Mouse (Mus musculus) CH12.LX (cell line): ENCODE results near the gene 4930505A04Rik. TPM values are rescaled to one million over a fixed set of nuclear protein-coding genes. Genes with fewer than 3 reads are reported as not detected.

Source experiments
- DNase-seq: peaks from one replicate; pipeline ENCODE4 v3.0.0-alpha.2; 2013; ENCODE audit errors: extremely low read depth
- H3K27ac ChIP-seq: 2 replicates; pipeline ENCODE4 v1.5.1; 2012; ENCODE audit warnings: low read depth, mild to moderate bottlenecking, control low read depth, moderate library complexity; ENCODE audit not compliant: insufficient read depth
- H3K27me3 ChIP-seq: replicated peaks from 2 replicates; pipeline ENCODE3; 2012; ENCODE audit warnings: inconsistent platforms
- H3K36me3 ChIP-seq, 2 experiments: replicated peaks in 1 of 2; 2 replicates each; pipeline versions ENCODE3 to v1.6.1; 2012; ENCODE audit warnings: inconsistent platforms in 1 of 2, low read length in 1 of 2, mild to moderate bottlenecking in 1 of 2, mixed read lengths in 1 of 2, moderate library complexity in 1 of 2; ENCODE audit not compliant: control insufficient read depth in 1 of 2, insufficient read depth in 1 of 2
- H3K4me1 ChIP-seq, 2 experiments: 2 replicates each; pipeline ENCODE4 v1.6.1; 2012; ENCODE audit warnings: inconsistent platforms in 1 of 2, moderate library complexity in 1 of 2; ENCODE audit not compliant: insufficient read depth in 2 of 2, control insufficient read depth in 1 of 2
- H3K4me2 ChIP-seq: 2 replicates; pipeline ENCODE4 v1.6.1; 2012; ENCODE audit warnings: low read depth, mild to moderate bottlenecking, control low read depth; ENCODE audit not compliant: poor library complexity, insufficient read depth, severe bottlenecking
- H3K4me3 ChIP-seq, 3 experiments: fragments of 150-350 bp in 1 of 3; sonication (generic) in 1 of 3; replicated peaks in 1 of 3; 2 replicates each; pipeline versions ENCODE3 to v1.5.1; 2011 to 2012; ENCODE audit warnings: low read depth in 2 of 3, low read length in 2 of 3, mild to moderate bottlenecking in 2 of 3, moderate library complexity in 2 of 3, control low read depth in 1 of 3, improper control_type of control experiment in 1 of 3, inconsistent platforms in 1 of 3, mixed read lengths in 1 of 3; ENCODE audit not compliant: poor library complexity in 1 of 3
- H3K79me2 ChIP-seq: replicated peaks from 2 replicates; pipeline ENCODE4 v1.6.1; 2012; ENCODE audit warnings: mild to moderate bottlenecking, moderate library complexity; ENCODE audit not compliant: control insufficient read depth, poor library complexity, insufficient read depth, severe bottlenecking; ENCODE audit errors: extremely low read depth
- H3K9ac ChIP-seq: 2 replicates; pipeline ENCODE4 v1.6.1; 2012; ENCODE audit warnings: low read depth, mild to moderate bottlenecking, control low read depth, moderate library complexity; ENCODE audit not compliant: insufficient read depth
- H3K9me3 ChIP-seq: replicated peaks from 2 replicates; pipeline ENCODE3; 2012; ENCODE audit warnings: low read length, inconsistent platforms, mixed read lengths
- BHLHE40 ChIP-seq: IDR thresholded peaks from 2 replicates; pipeline ENCODE4 v1.6.1; 2011; ENCODE audit warnings: mild to moderate bottlenecking, low read depth, low read length, improper control_type of control experiment
- CTCF ChIP-seq, 2 experiments: IDR thresholded peaks in 1 of 2; conservative IDR thresholded peaks in 1 of 2; 2 replicates each; pipeline ENCODE4 v1.5.1; 2011 to 2012; ENCODE audit warnings: low read depth in 2 of 2, low read length in 2 of 2, improper control_type of control experiment in 1 of 2, inconsistent platforms in 1 of 2, mild to moderate bottlenecking in 1 of 2, moderate library complexity in 1 of 2
- E2F4 ChIP-seq: IDR thresholded peaks from 2 replicates; pipeline ENCODE4 v1.6.1; 2011; ENCODE audit warnings: low read depth, low read length, improper control_type of control experiment; ENCODE audit not compliant: insufficient replicate concordance
- ELF1 ChIP-seq: IDR thresholded peaks from 2 replicates; pipeline ENCODE4 v1.6.1; 2014; ENCODE audit warnings: low read depth, mild to moderate bottlenecking, inconsistent platforms, low read length, improper control_type of control experiment
- EP300 ChIP-seq: IDR thresholded peaks from 2 replicates; pipeline ENCODE4 v1.6.1; 2011; ENCODE audit warnings: low read length, improper control_type of control experiment
- HCFC1 ChIP-seq: IDR thresholded peaks from 2 replicates; pipeline ENCODE4 v1.6.1; 2012; ENCODE audit warnings: low read depth, mild to moderate bottlenecking, inconsistent platforms, low read length, improper control_type of control experiment
- IRF4 ChIP-seq: IDR thresholded peaks from 2 replicates; pipeline ENCODE4 v1.6.1; 2014; ENCODE audit warnings: low read depth, mild to moderate bottlenecking, inconsistent platforms, low read length, improper control_type of control experiment
- KAT2A ChIP-seq: IDR thresholded peaks from 2 replicates; pipeline ENCODE4 v1.6.1; 2012; ENCODE audit warnings: low read length, improper control_type of control experiment, inconsistent platforms; ENCODE audit not compliant: insufficient replicate concordance
- MAFK ChIP-seq: IDR thresholded peaks from 2 replicates; pipeline ENCODE4 v1.6.1; 2011; ENCODE audit warnings: low read length, improper control_type of control experiment; ENCODE audit not compliant: insufficient replicate concordance
- MAX ChIP-seq: IDR thresholded peaks from 2 replicates; pipeline ENCODE4 v1.6.1; 2011; ENCODE audit warnings: low read length, improper control_type of control experiment
- MAZ ChIP-seq: IDR thresholded peaks from 2 replicates; pipeline ENCODE4 v1.6.1; 2012; ENCODE audit warnings: low read depth, mild to moderate bottlenecking, inconsistent platforms, low read length, improper control_type of control experiment, moderate library complexity
- MEF2A ChIP-seq: IDR thresholded peaks from 2 replicates; pipeline ENCODE4 v1.6.1; 2014; ENCODE audit warnings: low read depth, mild to moderate bottlenecking, inconsistent platforms, low read length, improper control_type of control experiment, borderline replicate concordance
- MXI1 ChIP-seq: IDR thresholded peaks from 2 replicates; pipeline ENCODE4 v1.6.1; 2011; ENCODE audit warnings: mild to moderate bottlenecking, low read depth, low read length, improper control_type of control experiment
- NRF1 ChIP-seq: IDR thresholded peaks from 2 replicates; pipeline ENCODE4 v1.6.1; 2014; ENCODE audit warnings: low read depth, mild to moderate bottlenecking, inconsistent platforms, low read length, improper control_type of control experiment, moderate library complexity
- RAD21 ChIP-seq: IDR thresholded peaks from 2 replicates; pipeline ENCODE4 v1.6.1; 2011; ENCODE audit warnings: low read depth, mild to moderate bottlenecking, low read length, improper control_type of control experiment, moderate library complexity
- SIN3A ChIP-seq: IDR thresholded peaks from 2 replicates; pipeline ENCODE4 v1.6.1; 2012; ENCODE audit warnings: low read length, improper control_type of control experiment, inconsistent platforms
- TBP ChIP-seq: conservative IDR thresholded peaks from 2 replicates; pipeline ENCODE4 v1.6.1; 2011; ENCODE audit warnings: low read depth, low read length, improper control_type of control experiment
- TCF12 ChIP-seq: IDR thresholded peaks from 2 replicates; pipeline ENCODE4 v1.6.1; 2014; ENCODE audit warnings: low read depth, mild to moderate bottlenecking, inconsistent platforms, low read length, improper control_type of control experiment
- USF1 ChIP-seq: IDR thresholded peaks from 2 replicates; pipeline ENCODE4 v1.6.1; 2014; ENCODE audit warnings: low read depth, mild to moderate bottlenecking, inconsistent platforms, low read length, improper control_type of control experiment
- ZC3H11A ChIP-seq: IDR thresholded peaks from 2 replicates; pipeline ENCODE4 v1.6.1; 2012; ENCODE audit warnings: low read depth, mild to moderate bottlenecking, inconsistent platforms, low read length, improper control_type of control experiment
- ZKSCAN1 ChIP-seq: IDR thresholded peaks from 2 replicates; pipeline ENCODE4 v1.6.1; 2012; ENCODE audit warnings: low read depth, inconsistent platforms, low read length, improper control_type of control experiment, borderline replicate concordance
- ZNF384 ChIP-seq: IDR thresholded peaks from 2 replicates; pipeline ENCODE4 v1.6.1; 2012; ENCODE audit warnings: low read depth, low read length, improper control_type of control experiment, inconsistent platforms
- dilution Hi-C: fragments of 300-500 bp; cut with MboI; formaldehyde crosslinking; loops from 2 replicates; pipeline ENCODE4 v1.14.3; 2020; ENCODE audit warnings: low sequenced_read_pairs; ENCODE audit not compliant: extremely low pct_unique_long_range_greater_than_20kb, extremely low pct_ligation_motif_present
- in situ Hi-C: fragments of 300-500 bp; cut with MboI; formaldehyde crosslinking; loops from 3 replicates; pipeline ENCODE4 v1.14.3; 2019; ENCODE audit warnings: low sequenced_read_pairs, low pct_ligation_motif_present, low pct_unique_long_range_greater_than_20kb, mixed read lengths
- polyA plus RNA-seq: library from polyadenylated mRNA; unstranded; fragments of >175 nt; gene quantifications from 2 replicates; pipeline ENCODE4 v1.2.1, GENCODE M21; 2012; ENCODE audit warnings: low read depth; ENCODE audit not compliant: insufficient read length
- total RNA-seq, 2 experiments: library from RNA; depleted of rRNA; stranded (reverse); fragments of 300-350 nt in 1 of 2; fragments of >200 nt in 1 of 2; gene quantifications; 2 replicates each; pipeline ENCODE4 v1.2.3; 2012 to 2014

4930505A04Rik gene
- total RNA-seq (2012; rRNA removed) (not detected in 2 replicates), total RNA-seq (2014; rRNA removed) (not detected in 2 replicates), polyA plus RNA-seq (0.26 and 0.27 TPM in 2 replicates)

- H3K4me2 ChIP-seq, result peak within 1 kb of the TSS; percentile 99
- H3K27me3 ChIP-seq, result no peaks in the 10 kb centered on the region
- H3K4me1 ChIP-seq, result peaks cover 2 to 10% of the 10 kb centered on the region in 2 experiments; a peak in 1 of 4 replicates
- no peaks in the 10 kb centered on the region for H3K79me2 ChIP-seq
- TF ChIP-seq TBP (no peak), ZKSCAN1 (no peak), IRF4 (no peak), CTCF (conservative IDR thresholded peaks at IDR 0.05 in 1 of 2, IDR thresholded peaks at IDR 0.05 in 1 of 2; ENCODE audit: low read depth in 2 of 2, low read length in 2 of 2) (no peak), EP300 (no peak), ELF1 (no peak), MAZ (no peak), MXI1 (peak; percentile 91), TCF12 (no peak), HCFC1 (no peak), ZC3H11A (no peak), BHLHE40 (no peak), RAD21 (no peak), NRF1 (peak; percentile 88), SIN3A (no peak), MAX (0 out of 2 replicates have a peak, but pooled peaks have one; percentile 56), ZNF384 (no peak), USF1 (no peak), E2F4 (no peak), MAFK (no peak), MEF2A (no peak), KAT2A (no peak)
- in situ Hi-C loops (no loop called here), dilution Hi-C loops (no loop called here)
- peak within 1 kb of the TSS in 2 of 3 experiments; percentile 25 to 41 for H3K4me3 ChIP-seq
- H3K36me3 ChIP-seq, result no peaks in the 10 kb centered on the region
- no peaks in the 10 kb centered on the region for H3K9me3 ChIP-seq
- no peak within 1 kb of the TSS for H3K27ac ChIP-seq
- peak within 1 kb of the TSS; percentile 47; the same call in 1 of the 2 replicates for H3K9ac ChIP-seq
- DNase-seq, result peak; percentile 95
These were observed at the start of gene 4930505A04Rik for GRCm38 (mm10) chr11:30471751-30472593. 4930505A04Rik (minus strand) TSS chr11:30471827.
